Mouse (Mus musculus): ENCODE data around the gene Castor1. TPM values are rescaled to one million over a fixed set of nuclear protein-coding genes. Genes with fewer than 3 reads are reported as not detected.

Castor1 gene
- total and polyA plus RNA-seq, 2 experiments from 2014 or later = 8.4 to 32.6 TPM

GRCm38 (mm10) chr11:4190677-4191076 lies 27.3 kb upstream of the Castor1 start:
- Histone ChIP-seq H3K4me2 (ENCODE audit: low read depth, low read length) (no peak overlapping the region), H3K27ac (ENCODE audit: low read depth) (peak overlapping the region; percentile 23; the same call in 1 of the 2 replicates), H3K4me3 (ENCODE audit: low read depth, low read length) (no peak overlapping the region), H3K4me1 (ENCODE audit: control insufficient read depth, insufficient read depth) (peaks cover 10% of the 10 kb centered on the region), H3K27me3 (ENCODE audit: control insufficient read depth, insufficient read depth, low read length) (no peaks in the 10 kb centered on the region), H3K9me3 (replicated peaks; ENCODE audit: control insufficient read depth, low read length) (no peaks in the 10 kb centered on the region), H3K36me3 (replicated peaks; ENCODE audit: control insufficient read depth, insufficient read depth, low read length) (no peaks in the 10 kb centered on the region), H3K9ac (replicated peaks; ENCODE audit: low read depth, low read length) (no peak overlapping the region)
- no peak for ATAC-seq (ENCODE audit: insufficient read depth, low read depth)
- TF ChIP-seq CTCF (IDR thresholded peaks at IDR 0.05; ENCODE audit: low read depth) (no peak), EP300 (IDR thresholded peaks at IDR 0.05; ENCODE audit: low read depth) (no peak)
- 82% methylated on average over 3 of the region's 3 CpGs for WGBS
- no peak for DNase-seq (ENCODE audit: low spot score)

- Histone ChIP-seq H3K4me3 (ENCODE audit: low read depth, low read length) (no peak overlapping the region), H3K9ac (replicated peaks; ENCODE audit: low read depth, low read length) (no peak overlapping the region), H3K27me3 (ENCODE audit: control insufficient read depth, insufficient read depth, low read length) (no peaks in the 10 kb centered on the region), H3K27ac (ENCODE audit: low read depth) (no peak overlapping the region), H3K4me2 (ENCODE audit: low read depth, low read length) (no peak overlapping the region), H3K36me3 (replicated peaks; ENCODE audit: control insufficient read depth, insufficient read depth, low read length) (no peaks in the 10 kb centered on the region), H3K4me1 (ENCODE audit: control insufficient read depth, insufficient read depth) (peaks cover 3% of the 10 kb centered on the region), H3K9me3 (replicated peaks; ENCODE audit: control insufficient read depth, low read length) (no peaks in the 10 kb centered on the region)
- WGBS = 88% methylated on average over 3 of the region's 3 CpGs
- no peak for DNase-seq (ENCODE audit: low spot score)
- TF ChIP-seq EP300 (IDR thresholded peaks at IDR 0.05; ENCODE audit: low read depth) (no peak), CTCF (IDR thresholded peaks at IDR 0.05; ENCODE audit: low read depth) (no peak)
- no peak for ATAC-seq (ENCODE audit: insufficient read depth, low read depth)
These were observed 25.3 kb upstream of the Castor1 start for GRCm38 (mm10) chr11:4192757-4193156.

- H3K36me3 ChIP-seq (replicated peaks; ENCODE audit: control insufficient read depth, insufficient read depth, low read length) = no peaks in the 10 kb centered on the region
- H3K4me3 ChIP-seq (ENCODE audit: low read depth, low read length) = no peak overlapping the region
- H3K27ac ChIP-seq (ENCODE audit: low read depth) = no peak overlapping the region
- no peaks in the 10 kb centered on the region for H3K4me1 ChIP-seq (ENCODE audit: control insufficient read depth, insufficient read depth)
- ATAC-seq (ENCODE audit: insufficient read depth, low read depth) (no peak), DNase-seq (ENCODE audit: low spot score) (no peak)
- no peaks in the 10 kb centered on the region for H3K9me3 ChIP-seq (replicated peaks; ENCODE audit: control insufficient read depth, low read length)
- H3K9ac ChIP-seq (replicated peaks; ENCODE audit: low read depth, low read length) = no peak overlapping the region
- TF ChIP-seq EP300 (IDR thresholded peaks at IDR 0.05; ENCODE audit: low read depth) = no peak
- no peak for TF ChIP-seq CTCF (IDR thresholded peaks at IDR 0.05; ENCODE audit: low read depth)
- H3K27me3 ChIP-seq (ENCODE audit: control insufficient read depth, insufficient read depth, low read length) = no peaks in the 10 kb centered on the region
- no peak overlapping the region for H3K4me2 ChIP-seq (ENCODE audit: low read depth, low read length)
These were observed 24.6 kb upstream of the Castor1 start for GRCm38 (mm10) chr11:4193420-4193819.

GRCm38 (mm10) chr11:4195597-4196031 lies 22.4 kb upstream of the Castor1 start:
- Histone ChIP-seq H3K27me3 (ENCODE audit: control insufficient read depth, insufficient read depth, low read length) (no peaks in the 10 kb centered on the region), H3K36me3 (replicated peaks; ENCODE audit: control insufficient read depth, insufficient read depth, low read length) (no peaks in the 10 kb centered on the region), H3K9me3 (replicated peaks; ENCODE audit: control insufficient read depth, low read length) (no peaks in the 10 kb centered on the region), H3K9ac (replicated peaks; ENCODE audit: low read depth, low read length) (no peak overlapping the region), H3K4me2 (ENCODE audit: low read depth, low read length) (no peak overlapping the region), H3K4me3 (ENCODE audit: low read depth, low read length) (no peak overlapping the region), H3K27ac (ENCODE audit: low read depth) (no peak overlapping the region), H3K4me1 (ENCODE audit: control insufficient read depth, insufficient read depth) (no peaks in the 10 kb centered on the region)
- ATAC-seq (ENCODE audit: insufficient read depth, low read depth) = no peak
- TF ChIP-seq EP300 (IDR thresholded peaks at IDR 0.05; ENCODE audit: low read depth) (no peak), CTCF (IDR thresholded peaks at IDR 0.05; ENCODE audit: low read depth) (no peak)
- WGBS = 74% methylated on average over 3 of the region's 3 CpGs
- no peak for DNase-seq (ENCODE audit: low spot score)

- TF ChIP-seq EP300 (IDR thresholded peaks at IDR 0.05; ENCODE audit: low read depth) (no peak), CTCF (IDR thresholded peaks at IDR 0.05; ENCODE audit: low read depth) (no peak)
These were observed 21.4 kb upstream of the Castor1 start for GRCm38 (mm10) chr11:4196636-4197035.

GRCm38 (mm10) chr11:4197691-4198090 lies 20.3 kb upstream of the Castor1 start:
- ATAC-seq (ENCODE audit: insufficient read depth, low read depth) (no peak), DNase-seq (ENCODE audit: low spot score) (no peak)
- Histone ChIP-seq H3K4me3 (ENCODE audit: low read depth, low read length) (no peak overlapping the region), H3K9ac (replicated peaks; ENCODE audit: low read depth, low read length) (no peak overlapping the region), H3K9me3 (replicated peaks; ENCODE audit: control insufficient read depth, low read length) (no peaks in the 10 kb centered on the region), H3K36me3 (replicated peaks; ENCODE audit: control insufficient read depth, insufficient read depth, low read length) (no peaks in the 10 kb centered on the region), H3K27ac (ENCODE audit: low read depth) (no peak overlapping the region), H3K4me2 (ENCODE audit: low read depth, low read length) (no peak overlapping the region), H3K27me3 (ENCODE audit: control insufficient read depth, insufficient read depth, low read length) (no peaks in the 10 kb centered on the region), H3K4me1 (ENCODE audit: control insufficient read depth, insufficient read depth) (peaks cover under 1% of the 10 kb centered on the region; the same call in 1 of the 2 replicates)
- TF ChIP-seq EP300 (IDR thresholded peaks at IDR 0.05; ENCODE audit: low read depth) = no peak
- TF ChIP-seq CTCF (IDR thresholded peaks at IDR 0.05; ENCODE audit: low read depth) = no peak
- 70% methylated on average over 1 of the region's 1 CpGs for WGBS

More at GRCm38 (mm10) chr11:4196636-4197035, 21.4 kb upstream of the Castor1 start:
- Histone ChIP-seq H3K4me3 (ENCODE audit: low read depth, low read length) (no peak overlapping the region), H3K27ac (ENCODE audit: low read depth) (no peak overlapping the region), H3K27me3 (ENCODE audit: control insufficient read depth, insufficient read depth, low read length) (no peaks in the 10 kb centered on the region), H3K4me2 (ENCODE audit: low read depth, low read length) (no peak overlapping the region), H3K9me3 (replicated peaks; ENCODE audit: control insufficient read depth, low read length) (no peaks in the 10 kb centered on the region), H3K9ac (replicated peaks; ENCODE audit: low read depth, low read length) (no peak overlapping the region), H3K4me1 (ENCODE audit: control insufficient read depth, insufficient read depth) (no peaks in the 10 kb centered on the region), H3K36me3 (replicated peaks; ENCODE audit: control insufficient read depth, insufficient read depth, low read length) (no peaks in the 10 kb centered on the region)
- DNase-seq (ENCODE audit: low spot score) (no peak), ATAC-seq (ENCODE audit: insufficient read depth, low read depth) (no peak)
- WGBS = 70% methylated on average over 8 of the region's 8 CpGs
